Mouse (Mus musculus): ENCODE measurements around the gene Erp27.

Gene Erp27

DNA sequence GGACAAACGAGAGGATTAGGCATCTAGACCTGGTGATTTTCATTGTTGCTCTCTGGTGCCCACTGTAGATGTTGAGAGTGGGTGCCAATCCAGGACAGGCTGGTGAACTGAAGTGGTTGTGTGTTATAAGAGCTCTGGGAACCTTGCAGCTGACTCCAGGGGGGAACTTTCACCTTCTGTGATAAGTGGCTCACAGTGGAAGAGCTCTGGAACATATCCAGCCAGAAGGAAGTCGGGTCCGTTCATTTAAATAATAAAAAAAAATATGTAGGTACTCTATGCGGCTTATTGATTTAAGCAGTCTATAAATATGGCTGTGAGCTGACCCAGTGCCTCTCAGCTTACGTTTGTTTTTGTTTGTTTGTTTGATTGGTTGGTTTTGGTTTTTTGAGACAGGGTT, at the start of gene Erp27:
Gene Erp27 (minus strand): TSS at position 101 of the 400 bp plus-strand sequence.
- in situ Hi-C loops (cut with MseI, MboI): loop anchor here in 1 of 2 experiments (5.0 kb wide), 1 partner anchor 60 kb away; no protein-coding TSS in a partner anchor

DNA sequence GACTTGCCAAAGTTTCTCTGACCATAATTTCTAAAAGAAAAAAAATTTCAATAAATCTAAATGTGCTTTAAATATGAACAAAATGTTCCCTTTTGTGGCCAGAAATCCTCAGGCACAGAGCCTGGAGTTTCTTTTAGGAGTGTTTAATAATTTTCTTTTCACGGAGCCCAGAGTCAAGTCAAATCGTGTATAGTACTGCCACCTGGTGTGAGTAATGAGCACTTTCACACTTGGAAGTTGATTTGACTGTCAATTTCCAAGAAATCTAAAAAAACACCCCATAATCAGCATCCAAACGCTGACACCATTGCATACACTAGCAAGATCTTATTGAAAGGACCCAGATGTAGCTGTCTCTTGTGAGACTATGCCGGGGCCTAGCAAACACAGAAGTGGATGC, 46.9 kb upstream of the Erp27 start:
- in situ Hi-C loops (cut with MseI, MboI): loop anchor here (5.0 to 10.0 kb wide), 2 partner anchors 104 to 107 kb away; no protein-coding TSS in a partner anchor

DNA sequence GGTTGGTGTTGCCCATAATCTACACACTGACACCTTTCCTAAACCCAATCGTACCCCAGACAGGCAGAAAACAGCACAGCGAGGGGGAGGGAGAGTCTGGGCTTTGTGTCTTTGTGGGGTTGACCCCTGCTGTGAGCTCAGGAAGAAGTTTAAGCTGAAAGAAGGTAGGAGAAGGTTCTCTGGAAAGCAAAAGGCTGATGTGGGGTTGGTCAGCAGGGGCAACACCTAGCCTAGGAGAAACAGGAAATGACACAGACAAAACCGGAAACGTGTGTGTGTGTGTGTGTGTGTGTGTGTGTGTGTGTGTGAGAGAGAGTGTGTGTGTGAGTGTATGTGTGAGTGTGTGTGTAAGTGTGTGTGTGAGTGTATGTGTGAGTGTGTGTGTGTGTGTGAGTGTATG, 45.5 kb upstream of the Erp27 start:
- in situ Hi-C loops (cut with MseI, MboI): loop anchor here (5.0 to 10.0 kb wide), 2 partner anchors 103 to 105 kb away; no protein-coding TSS in a partner anchor

DNA sequence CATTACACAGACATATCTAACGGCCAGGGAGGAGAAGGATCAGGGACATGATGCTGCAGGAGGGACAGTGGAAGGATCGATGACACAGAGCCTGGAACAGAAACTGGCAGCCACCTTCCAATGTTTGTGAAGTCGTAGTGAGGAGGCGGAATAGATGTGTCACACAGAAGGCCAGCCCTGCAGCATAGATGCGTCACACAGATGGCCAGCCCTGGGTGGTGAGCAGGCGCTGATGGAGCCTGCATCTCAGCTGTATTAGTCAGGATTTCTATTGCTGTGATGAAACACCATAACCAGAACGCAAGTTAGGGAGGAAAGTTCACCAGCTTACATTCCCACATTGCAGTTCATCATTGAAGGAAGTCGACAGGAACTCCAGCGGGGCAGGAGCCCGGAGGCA, 43.9 kb upstream of the Erp27 start:
- in situ Hi-C loops (cut with MseI, MboI): loop anchor here (5.0 to 10.0 kb wide), 2 partner anchors 101 to 104 kb away; no protein-coding TSS in a partner anchor

DNA sequence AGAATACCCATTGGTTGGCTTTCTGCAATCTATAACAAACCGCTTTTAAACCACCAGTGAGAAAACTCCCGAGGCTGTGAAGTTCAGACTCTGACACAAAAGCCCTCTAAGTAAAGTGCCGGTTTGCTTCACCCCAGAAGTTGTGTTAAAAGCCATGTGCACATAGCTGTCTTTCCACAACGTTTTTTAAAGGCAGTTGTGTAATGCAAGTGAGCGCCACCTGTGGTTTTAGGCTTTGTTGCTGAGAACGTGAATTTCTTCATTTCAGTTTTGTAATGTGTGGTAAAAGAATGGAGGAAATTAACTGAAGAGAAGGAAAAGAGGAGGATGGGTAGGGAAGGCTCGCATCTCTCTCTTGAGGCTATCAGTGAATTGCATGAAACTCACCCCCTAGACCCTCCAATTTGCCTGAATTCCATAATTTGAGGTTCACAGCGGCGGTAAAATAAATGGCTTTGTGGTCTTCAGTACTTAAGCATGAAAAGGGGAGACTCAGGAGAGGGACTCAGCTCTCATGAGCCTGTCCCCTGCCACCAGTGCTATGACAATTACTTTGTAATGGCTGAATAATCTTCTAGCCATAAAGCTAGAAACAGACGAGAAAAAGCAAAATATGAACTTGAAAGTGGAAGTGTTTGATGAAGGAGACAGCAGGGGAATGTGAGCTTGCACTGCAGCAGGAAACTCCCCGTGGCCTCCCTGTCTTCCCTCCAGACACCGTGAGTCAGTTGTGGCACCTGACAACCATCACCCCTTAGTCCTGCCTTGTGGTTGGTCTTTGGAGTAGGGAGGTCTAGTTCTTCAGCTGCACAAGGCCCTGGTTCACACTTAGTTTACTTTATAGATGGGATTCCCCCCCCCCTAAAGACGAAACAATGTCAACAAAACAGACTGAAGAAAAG, 42.9 kb upstream of the Erp27 start:
- in situ Hi-C loops (cut with MseI, MboI): loop anchor here (5.0 to 10.0 kb wide), 2 partner anchors 100 to 103 kb away; no protein-coding TSS in a partner anchor

DNA sequence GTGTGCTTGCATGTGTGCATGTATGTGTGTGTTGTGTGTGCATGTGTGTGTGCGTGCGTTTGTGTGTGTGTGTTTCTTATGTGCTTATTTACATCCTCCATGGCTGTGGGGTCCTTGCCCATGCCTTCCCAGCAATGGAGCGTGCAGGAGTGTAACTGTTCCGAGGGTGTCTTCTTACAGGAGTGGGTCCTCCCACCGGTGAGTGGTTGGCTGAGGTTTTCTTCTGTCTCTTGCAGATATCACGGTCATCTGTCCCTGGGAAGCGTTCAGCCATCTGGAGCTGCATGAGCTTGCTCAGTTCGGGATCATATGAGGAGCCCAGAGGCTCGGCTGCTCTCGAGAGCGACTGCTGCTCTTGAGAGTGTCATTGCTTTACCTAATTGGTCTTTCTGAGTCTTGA, 41.0 kb upstream of the Erp27 start:
- in situ Hi-C loops (cut with MseI, MboI): loop anchor here in 1 of 2 experiments (10.0 kb wide), 1 partner anchor 98 kb away; no protein-coding TSS in a partner anchor

DNA sequence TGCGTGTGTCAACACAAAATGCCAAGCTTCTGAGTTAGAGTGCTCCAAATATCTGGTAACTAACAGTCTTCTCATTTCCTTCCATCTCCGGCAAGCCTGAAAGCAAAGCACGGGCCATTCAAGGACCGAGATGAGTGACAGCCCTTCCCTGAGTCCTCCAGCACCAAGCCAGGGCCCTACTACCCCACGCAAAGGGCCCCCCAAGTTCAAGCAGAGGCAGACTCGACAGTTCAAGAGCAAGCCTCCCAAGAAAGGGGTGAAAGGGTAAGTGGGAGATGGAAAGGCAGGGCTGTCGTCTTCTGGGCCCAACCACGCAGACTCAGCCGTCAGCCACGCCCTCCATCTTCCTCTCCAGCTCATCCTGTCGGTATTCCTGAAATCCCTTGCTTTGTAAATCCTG, 37.2 kb upstream of the Erp27 start:
- in situ Hi-C loops (cut with MseI, MboI): no loop called here

DNA sequence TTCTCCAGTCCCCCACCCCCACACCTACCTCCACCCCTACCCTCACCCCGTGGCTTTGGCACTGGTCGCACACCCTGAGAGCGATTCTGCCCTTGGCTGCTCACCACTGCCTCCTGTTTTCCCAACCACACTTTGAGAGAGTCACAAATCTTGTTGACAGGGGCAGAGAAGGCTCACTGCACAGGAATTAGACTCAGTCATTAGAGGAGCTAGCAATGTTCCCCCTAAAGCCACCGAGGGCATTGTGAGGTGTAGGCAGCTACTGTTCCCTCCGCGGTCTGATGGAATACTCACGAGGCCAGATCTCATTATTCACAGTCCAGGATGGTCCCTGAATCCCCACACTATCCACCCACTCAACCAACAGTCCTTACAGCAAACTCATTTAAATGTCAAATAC, 35.1 kb upstream of the Erp27 start:
- in situ Hi-C loops (cut with MseI, MboI): no loop called here

DNA sequence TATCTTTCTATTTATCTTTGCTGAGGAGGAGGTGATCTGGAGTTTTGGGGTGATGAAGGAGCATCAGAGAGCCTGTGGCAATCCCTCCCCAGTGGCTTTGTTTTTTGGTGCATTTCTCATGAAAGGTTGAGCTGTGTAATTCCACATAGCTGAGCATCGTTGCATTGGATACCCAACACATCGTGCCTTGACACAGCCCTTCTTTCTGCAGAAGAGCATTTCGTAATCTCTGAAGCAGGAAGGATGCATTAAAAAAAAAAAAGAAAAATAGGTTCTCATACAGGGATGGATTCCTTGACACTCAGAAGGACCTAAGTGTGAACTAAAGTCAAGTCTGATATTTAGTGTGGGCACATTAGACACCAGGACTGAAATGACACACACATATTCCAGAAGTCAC, 33.3 kb upstream of the Erp27 start:
- in situ Hi-C loops (cut with MseI, MboI): no loop called here

DNA sequence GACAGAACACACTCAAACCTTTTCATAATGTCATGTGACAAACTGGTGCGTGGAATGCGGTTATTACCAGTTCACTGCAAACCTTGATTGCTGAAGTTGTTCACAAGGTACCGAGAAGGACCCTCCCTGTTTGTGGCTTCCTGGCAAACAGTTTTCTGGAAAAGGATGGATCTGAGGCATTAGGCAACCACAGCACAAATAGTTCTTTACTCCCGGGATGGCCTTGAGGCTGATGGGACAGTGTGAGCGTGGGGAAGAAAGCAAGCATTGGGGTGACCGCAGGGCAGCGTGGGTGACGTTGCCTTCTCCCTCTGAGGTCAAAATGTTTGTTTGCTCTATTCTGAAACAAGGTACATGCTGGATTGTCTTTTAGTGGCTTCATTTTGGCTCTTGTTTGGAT, 32.7 kb upstream of the Erp27 start:
- in situ Hi-C loops (cut with MseI, MboI): no loop called here

DNA sequence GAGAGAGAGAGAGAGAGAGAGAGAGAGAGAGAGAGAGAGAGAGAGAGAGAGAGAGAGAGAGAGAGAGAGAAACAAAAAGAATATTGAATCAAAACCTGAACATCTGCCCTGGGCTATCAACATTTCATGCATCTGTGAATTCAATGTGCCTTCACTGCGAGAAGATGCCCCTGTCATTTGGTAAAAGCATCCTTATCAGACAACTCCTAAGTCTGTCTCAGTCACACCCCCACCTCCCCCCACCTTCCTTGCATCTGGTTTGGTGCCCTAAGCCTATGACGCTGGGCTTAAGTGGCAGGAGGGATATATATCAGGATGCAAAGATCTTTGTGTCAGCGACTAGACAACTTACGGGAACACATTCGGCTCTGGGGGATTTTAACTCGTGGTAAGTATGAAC, 32.2 kb upstream of the Erp27 start:
- in situ Hi-C loops (cut with MseI, MboI): no loop called here

DNA sequence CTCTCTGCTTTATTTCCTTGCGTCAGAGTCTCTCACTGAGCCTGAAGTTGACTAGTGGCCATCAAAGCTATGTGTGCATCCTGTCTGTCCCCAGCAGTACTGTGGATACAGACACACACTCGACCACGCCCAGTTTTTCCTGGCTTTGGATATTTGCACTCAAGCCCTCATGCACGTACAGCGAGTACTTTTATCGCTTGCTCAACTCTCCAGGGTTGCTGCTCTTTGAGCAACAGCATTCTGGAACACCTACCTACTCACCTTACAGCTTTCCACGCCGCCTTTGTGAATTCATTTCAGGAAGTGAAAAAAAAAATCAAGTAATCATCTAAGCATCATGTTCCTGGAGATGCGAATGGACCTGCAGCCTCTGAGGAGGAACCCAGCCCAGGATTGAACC, 30.9 kb upstream of the Erp27 start:
- in situ Hi-C loops (cut with MseI, MboI): no loop called here

DNA sequence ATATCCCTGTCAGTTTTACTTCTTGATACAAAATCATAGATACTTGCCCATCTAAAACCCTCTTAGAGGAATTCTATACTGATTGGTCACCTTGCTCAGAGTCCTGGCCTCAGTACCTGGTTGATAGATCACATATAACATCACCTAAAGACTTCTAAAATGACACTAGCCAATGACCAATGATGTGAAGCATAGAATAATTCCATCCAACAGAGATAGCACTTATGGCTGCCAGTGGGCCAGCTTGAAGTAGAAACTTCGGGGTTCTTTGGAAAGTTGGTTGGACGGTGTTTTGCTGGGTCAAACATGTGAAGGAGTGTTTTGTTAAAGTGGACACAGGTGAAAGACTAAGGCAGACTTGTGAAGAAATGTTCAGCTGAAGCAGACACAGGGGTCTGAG, 28.2 kb upstream of the Erp27 start:
- in situ Hi-C loops (cut with MseI, MboI): no loop called here

DNA sequence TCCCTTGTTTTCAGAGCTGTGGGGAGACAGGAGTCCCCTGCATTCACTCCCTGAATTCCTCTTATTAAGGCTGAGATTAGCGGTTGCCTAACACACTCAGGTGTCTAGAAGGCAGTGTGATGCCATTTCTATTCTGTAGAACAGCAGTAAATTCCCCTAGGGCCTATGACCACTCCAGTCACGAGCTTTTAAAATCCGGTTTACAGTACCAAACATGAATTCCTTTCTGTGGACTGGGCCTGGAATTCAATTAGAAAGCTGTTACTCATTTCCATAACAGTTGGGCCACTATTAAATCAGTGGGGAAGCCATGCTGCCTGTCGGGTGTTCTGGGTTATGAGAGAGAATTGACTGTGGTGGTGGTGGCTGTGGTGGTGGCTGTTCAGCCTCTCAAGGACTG, 25.7 kb upstream of the Erp27 start:
- in situ Hi-C loops (cut with MseI, MboI): no loop called here

DNA sequence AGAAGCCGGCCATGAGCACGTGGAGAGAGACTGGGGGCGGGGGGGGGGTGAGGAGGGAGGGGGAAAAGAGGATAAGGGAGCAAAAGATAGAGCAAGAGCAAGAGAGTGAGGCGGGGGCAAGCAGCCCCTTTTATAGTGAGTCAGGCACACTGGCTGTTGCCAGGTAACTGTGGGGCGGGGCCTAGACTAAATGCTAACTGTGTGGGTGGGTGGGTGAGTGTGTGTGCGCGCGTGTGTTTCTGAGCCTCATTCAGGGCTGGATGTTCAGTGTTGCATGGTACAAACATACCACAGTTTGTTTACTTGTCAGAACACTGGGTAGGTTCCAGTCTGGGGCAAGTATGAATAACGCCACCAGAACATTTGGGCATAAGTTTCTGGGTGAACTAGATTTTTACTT, 25.0 kb upstream of the Erp27 start:
- in situ Hi-C loops (cut with MseI, MboI): no loop called here

DNA sequence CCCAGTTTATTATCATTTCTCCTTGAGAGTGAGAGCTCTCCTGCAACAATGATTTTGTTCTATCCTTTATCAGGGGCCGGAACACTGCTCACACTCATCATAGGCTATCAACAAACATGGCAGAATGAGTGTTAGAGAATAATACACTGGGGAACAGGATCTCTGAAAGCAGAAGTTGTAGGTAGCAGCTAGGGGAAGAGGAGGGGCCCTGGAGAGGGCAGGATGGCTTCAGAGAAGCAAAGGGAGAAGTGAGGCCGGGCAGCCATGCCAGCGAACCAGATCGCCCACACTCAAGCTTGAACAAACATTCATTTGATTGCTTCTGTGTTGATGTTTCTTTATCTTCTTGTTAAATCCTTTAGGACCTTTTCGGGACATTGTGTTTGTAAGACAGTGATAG, 24.3 kb upstream of the Erp27 start:
- in situ Hi-C loops (cut with MseI, MboI): no loop called here

DNA sequence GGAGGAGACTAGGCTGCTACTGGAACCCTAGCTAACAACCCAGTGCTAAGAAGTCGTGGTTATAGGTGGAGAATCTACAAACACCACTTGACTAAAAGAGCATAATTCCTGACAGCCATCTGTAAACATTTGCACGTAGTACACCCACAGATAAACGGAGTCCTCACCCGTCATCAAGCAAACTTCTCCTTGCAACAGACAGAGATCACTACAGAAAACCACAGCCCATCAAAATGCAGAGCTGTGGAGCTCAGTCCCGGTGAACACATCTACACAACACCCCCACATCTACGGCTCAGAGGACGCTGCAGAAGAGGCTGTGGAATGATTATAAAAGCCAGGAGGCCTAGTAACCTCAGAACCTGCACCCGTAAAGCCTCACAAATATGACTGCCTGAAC, 22.5 kb upstream of the Erp27 start:
- in situ Hi-C loops (cut with MseI, MboI): no loop called here

DNA sequence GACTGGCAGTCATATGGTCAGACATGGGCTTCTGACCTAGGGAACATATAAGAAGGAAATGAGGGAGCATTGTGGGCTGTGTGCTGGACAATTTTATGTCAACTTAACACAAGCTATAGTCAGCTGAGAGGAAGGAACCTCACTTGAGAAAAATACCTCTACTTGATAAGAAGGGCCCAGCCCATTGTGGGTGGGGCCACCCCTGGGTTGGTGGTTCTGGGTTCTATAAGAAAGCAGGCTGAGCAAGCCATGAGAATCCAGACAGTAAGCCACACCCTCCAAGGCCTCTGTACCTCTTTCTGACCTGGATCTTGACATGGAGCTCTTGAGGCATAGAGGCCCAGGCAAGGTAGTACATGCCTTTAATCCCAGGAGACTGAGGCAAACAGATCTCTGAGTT, 21.4 kb upstream of the Erp27 start:
- in situ Hi-C loops (cut with MseI, MboI): no loop called here

DNA sequence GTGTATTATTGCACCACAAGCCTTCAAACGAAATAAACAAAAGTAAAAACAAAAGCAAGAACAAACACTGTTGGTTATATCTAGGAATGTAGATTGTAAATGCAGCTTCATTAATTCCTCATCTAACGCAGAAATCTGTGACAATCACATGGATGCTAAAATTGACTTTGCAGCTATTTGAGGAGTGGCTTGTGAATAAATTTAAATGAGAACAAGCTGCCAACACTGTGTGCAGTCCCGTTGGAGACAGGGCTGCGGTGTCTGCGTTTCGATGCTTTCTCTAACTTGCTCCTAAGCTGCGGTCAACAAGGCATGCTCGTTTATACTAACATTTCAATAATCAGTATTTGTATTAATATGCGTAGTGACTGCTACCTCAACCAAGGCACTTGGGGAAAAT, 20.3 kb upstream of the Erp27 start:
- in situ Hi-C loops (cut with MseI, MboI): no loop called here

DNA sequence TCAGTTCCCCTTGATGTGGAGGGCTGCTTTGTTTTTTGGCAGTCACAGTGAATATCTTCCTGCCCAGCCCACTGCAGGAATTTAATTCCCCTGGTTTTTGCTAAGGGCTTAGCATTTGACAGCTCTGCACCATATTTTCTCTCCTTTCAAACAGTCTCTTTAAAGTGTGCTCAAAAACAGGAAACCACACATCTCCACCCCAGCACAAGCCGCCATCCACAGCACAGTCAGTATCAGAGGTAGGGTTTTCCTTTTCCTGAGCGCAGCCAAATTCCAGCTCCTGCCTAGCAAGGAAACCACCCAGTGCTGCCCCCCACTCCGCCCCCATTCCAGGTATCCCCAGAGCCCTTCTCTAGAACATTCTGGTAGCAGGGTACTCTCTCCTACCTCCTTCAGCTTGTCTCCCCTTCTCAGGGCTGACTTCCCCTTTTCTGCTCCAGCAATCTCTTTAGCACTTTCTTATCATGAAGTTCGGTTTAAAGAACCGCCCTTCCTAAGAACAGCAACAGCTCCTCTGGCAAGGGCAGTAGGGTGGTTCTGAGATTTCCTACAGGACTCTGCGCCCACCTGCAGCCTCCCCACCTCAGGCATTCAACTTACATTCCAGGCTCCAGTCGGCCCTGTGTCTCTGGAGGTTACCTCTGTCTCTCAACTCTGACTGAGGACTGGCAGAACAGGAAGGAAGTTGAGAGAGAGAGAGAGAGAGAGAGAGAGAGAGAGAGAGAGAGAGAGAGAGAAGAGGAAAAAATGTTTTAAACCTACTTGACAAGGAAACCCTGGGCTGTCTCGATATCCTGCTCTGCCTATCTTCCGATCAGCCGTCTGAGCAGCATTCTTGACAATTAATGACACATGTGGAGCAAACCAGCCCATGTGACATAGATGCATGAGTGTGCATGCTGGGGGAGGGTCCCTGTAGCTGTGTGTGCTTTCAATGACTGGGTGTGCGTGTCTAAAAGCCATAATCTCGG, 19.4 kb upstream of the Erp27 start, which contains the start of gene Arhgdib:
Gene Arhgdib (minus strand): TSS at position 849 of the 971 bp plus-strand sequence.
- in situ Hi-C loops (cut with MseI, MboI): no loop called here

DNA sequence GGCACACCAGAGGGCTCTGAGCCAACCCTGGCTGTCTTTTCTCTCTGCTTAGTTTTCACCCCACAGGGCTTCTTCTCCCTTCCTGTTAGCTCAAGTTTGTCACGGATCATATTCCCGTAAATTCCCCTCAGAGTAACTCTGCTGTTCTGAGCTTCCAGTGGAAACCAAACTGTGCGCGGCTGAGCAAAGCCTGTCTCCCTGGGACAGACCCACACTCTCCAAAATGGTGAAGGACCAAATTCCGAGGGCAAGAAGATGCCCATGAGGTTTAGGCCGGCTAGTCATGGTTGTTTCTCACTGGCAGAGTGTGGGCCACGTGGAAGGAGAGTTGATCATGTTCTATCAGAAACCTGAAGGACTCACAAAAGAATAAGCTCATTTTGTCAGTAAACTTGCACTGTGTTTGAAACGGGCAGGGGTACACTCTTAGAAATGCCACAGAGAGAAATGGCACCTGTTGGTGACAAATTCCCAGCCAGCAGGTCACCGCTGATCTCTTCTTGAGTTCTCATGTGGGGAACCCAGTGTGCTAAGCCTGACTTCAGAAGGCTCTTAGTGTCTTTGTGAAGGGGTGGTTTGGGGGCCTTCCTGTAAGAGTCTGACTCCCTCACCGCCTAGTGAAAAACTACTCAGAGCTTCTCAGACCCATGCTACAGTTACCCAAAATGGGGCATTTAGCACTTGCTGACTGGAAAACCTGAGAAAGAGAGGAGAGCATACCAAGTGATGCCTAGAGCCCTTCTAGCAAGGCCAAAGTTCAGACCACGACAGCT, 18.4 kb upstream of the Erp27 start:
- in situ Hi-C loops (cut with MseI, MboI): no loop called here
